Mouse (Mus musculus) CH12.LX (cell line): ENCODE measurements around the gene Olfr709-ps1. TPM values are rescaled to one million over a fixed set of nuclear protein-coding genes. Genes with fewer than 3 reads are reported as not detected.
"Not testable (repeated sequence)": the region's sequence is repeated elsewhere in the genome, so short reads cannot be mapped to it uniquely, and the experiment has no call there.

Source experiments
- DNase-seq: peaks from one replicate; pipeline ENCODE4 v3.0.0-alpha.2; 2013; ENCODE audit errors: extremely low read depth
- H3K27ac ChIP-seq: 2 replicates; pipeline ENCODE4 v1.5.1; 2012; ENCODE audit warnings: low read depth, mild to moderate bottlenecking, control low read depth, moderate library complexity; ENCODE audit not compliant: insufficient read depth
- H3K27me3 ChIP-seq: replicated peaks from 2 replicates; pipeline ENCODE3; 2012; ENCODE audit warnings: inconsistent platforms
- H3K36me3 ChIP-seq, 2 experiments: replicated peaks in 1 of 2; 2 replicates each; pipeline versions ENCODE3 to v1.6.1; 2012; ENCODE audit warnings: inconsistent platforms in 1 of 2, low read length in 1 of 2, mild to moderate bottlenecking in 1 of 2, mixed read lengths in 1 of 2, moderate library complexity in 1 of 2; ENCODE audit not compliant: control insufficient read depth in 1 of 2, insufficient read depth in 1 of 2
- H3K4me1 ChIP-seq, 2 experiments: 2 replicates each; pipeline ENCODE4 v1.6.1; 2012; ENCODE audit warnings: inconsistent platforms in 1 of 2, moderate library complexity in 1 of 2; ENCODE audit not compliant: insufficient read depth in 2 of 2, control insufficient read depth in 1 of 2
- H3K4me2 ChIP-seq: 2 replicates; pipeline ENCODE4 v1.6.1; 2012; ENCODE audit warnings: low read depth, mild to moderate bottlenecking, control low read depth; ENCODE audit not compliant: poor library complexity, insufficient read depth, severe bottlenecking
- H3K4me3 ChIP-seq, 3 experiments: fragments of 150-350 bp in 1 of 3; sonication (generic) in 1 of 3; replicated peaks in 1 of 3; 2 replicates each; pipeline versions ENCODE3 to v1.5.1; 2011 to 2012; ENCODE audit warnings: low read depth in 2 of 3, low read length in 2 of 3, mild to moderate bottlenecking in 2 of 3, moderate library complexity in 2 of 3, control low read depth in 1 of 3, improper control_type of control experiment in 1 of 3, inconsistent platforms in 1 of 3, mixed read lengths in 1 of 3; ENCODE audit not compliant: poor library complexity in 1 of 3
- H3K79me2 ChIP-seq: replicated peaks from 2 replicates; pipeline ENCODE4 v1.6.1; 2012; ENCODE audit warnings: mild to moderate bottlenecking, moderate library complexity; ENCODE audit not compliant: control insufficient read depth, poor library complexity, insufficient read depth, severe bottlenecking; ENCODE audit errors: extremely low read depth
- H3K9ac ChIP-seq: 2 replicates; pipeline ENCODE4 v1.6.1; 2012; ENCODE audit warnings: low read depth, mild to moderate bottlenecking, control low read depth, moderate library complexity; ENCODE audit not compliant: insufficient read depth
- H3K9me3 ChIP-seq: replicated peaks from 2 replicates; pipeline ENCODE3; 2012; ENCODE audit warnings: low read length, inconsistent platforms, mixed read lengths
- CTCF ChIP-seq, 2 experiments: IDR thresholded peaks in 1 of 2; conservative IDR thresholded peaks in 1 of 2; 2 replicates each; pipeline ENCODE4 v1.5.1; 2011 to 2012; ENCODE audit warnings: low read depth in 2 of 2, low read length in 2 of 2, improper control_type of control experiment in 1 of 2, inconsistent platforms in 1 of 2, mild to moderate bottlenecking in 1 of 2, moderate library complexity in 1 of 2
- GABPA ChIP-seq: IDR thresholded peaks from 2 replicates; pipeline ENCODE4 v1.6.1; 2012; ENCODE audit warnings: low read depth, low read length, improper control_type of control experiment, inconsistent platforms; ENCODE audit not compliant: insufficient replicate concordance
- JUN ChIP-seq: IDR thresholded peaks from 2 replicates; pipeline ENCODE4 v1.6.1; 2011; ENCODE audit warnings: low read depth, mild to moderate bottlenecking, low read length, improper control_type of control experiment, moderate library complexity; ENCODE audit not compliant: insufficient read depth
- JUND ChIP-seq: conservative IDR thresholded peaks from 2 replicates; pipeline ENCODE4 v1.6.1; 2011; ENCODE audit warnings: low read depth, low read length, improper control_type of control experiment
- KAT2A ChIP-seq: IDR thresholded peaks from 2 replicates; pipeline ENCODE4 v1.6.1; 2012; ENCODE audit warnings: low read length, improper control_type of control experiment, inconsistent platforms; ENCODE audit not compliant: insufficient replicate concordance
- MAFK ChIP-seq: IDR thresholded peaks from 2 replicates; pipeline ENCODE4 v1.6.1; 2011; ENCODE audit warnings: low read length, improper control_type of control experiment; ENCODE audit not compliant: insufficient replicate concordance
- MAX ChIP-seq: IDR thresholded peaks from 2 replicates; pipeline ENCODE4 v1.6.1; 2011; ENCODE audit warnings: low read length, improper control_type of control experiment
- MEF2A ChIP-seq: IDR thresholded peaks from 2 replicates; pipeline ENCODE4 v1.6.1; 2014; ENCODE audit warnings: low read depth, mild to moderate bottlenecking, inconsistent platforms, low read length, improper control_type of control experiment, borderline replicate concordance
- MYC ChIP-seq: IDR thresholded peaks from 2 replicates; pipeline ENCODE4 v1.6.1; 2011; ENCODE audit warnings: low read depth, mild to moderate bottlenecking, improper control_type of control experiment, low read length
- NRF1 ChIP-seq: IDR thresholded peaks from 2 replicates; pipeline ENCODE4 v1.6.1; 2014; ENCODE audit warnings: low read depth, mild to moderate bottlenecking, inconsistent platforms, low read length, improper control_type of control experiment, moderate library complexity
- POLR2AphosphoS2 ChIP-seq: IDR thresholded peaks from 2 replicates; pipeline ENCODE4 v1.6.1; 2011; ENCODE audit warnings: low read depth, low read length, improper control_type of control experiment
- RAD21 ChIP-seq: IDR thresholded peaks from 2 replicates; pipeline ENCODE4 v1.6.1; 2011; ENCODE audit warnings: low read depth, mild to moderate bottlenecking, low read length, improper control_type of control experiment, moderate library complexity
- SMC3 ChIP-seq: IDR thresholded peaks from 2 replicates; pipeline ENCODE4 v1.6.1; 2011; ENCODE audit warnings: low read depth, low read length, improper control_type of control experiment
- TBP ChIP-seq: conservative IDR thresholded peaks from 2 replicates; pipeline ENCODE4 v1.6.1; 2011; ENCODE audit warnings: low read depth, low read length, improper control_type of control experiment
- ZMIZ1 ChIP-seq: IDR thresholded peaks from 2 replicates; pipeline ENCODE4 v1.6.1; 2012; ENCODE audit warnings: low read depth, mild to moderate bottlenecking, inconsistent platforms, low read length, improper control_type of control experiment
- dilution Hi-C: fragments of 300-500 bp; cut with MboI; formaldehyde crosslinking; loops from 2 replicates; pipeline ENCODE4 v1.14.3; 2020; ENCODE audit warnings: low sequenced_read_pairs; ENCODE audit not compliant: extremely low pct_unique_long_range_greater_than_20kb, extremely low pct_ligation_motif_present
- in situ Hi-C: fragments of 300-500 bp; cut with MboI; formaldehyde crosslinking; loops from 3 replicates; pipeline ENCODE4 v1.14.3; 2019; ENCODE audit warnings: low sequenced_read_pairs, low pct_ligation_motif_present, low pct_unique_long_range_greater_than_20kb, mixed read lengths
- polyA plus RNA-seq: library from polyadenylated mRNA; unstranded; fragments of >175 nt; gene quantifications from 2 replicates; pipeline ENCODE4 v1.2.1, GENCODE M21; 2012; ENCODE audit warnings: low read depth; ENCODE audit not compliant: insufficient read length
- total RNA-seq, 2 experiments: library from RNA; depleted of rRNA; stranded (reverse); fragments of 300-350 nt in 1 of 2; fragments of >200 nt in 1 of 2; gene quantifications; 2 replicates each; pipeline ENCODE4 v1.2.3; 2012 to 2014

Gene Olfr709-ps1
- total RNA-seq (2012; rRNA removed) (not detected in 2 replicates), total RNA-seq (2014; rRNA removed) (not detected in 2 replicates), polyA plus RNA-seq (not detected in 2 replicates)

DNA sequence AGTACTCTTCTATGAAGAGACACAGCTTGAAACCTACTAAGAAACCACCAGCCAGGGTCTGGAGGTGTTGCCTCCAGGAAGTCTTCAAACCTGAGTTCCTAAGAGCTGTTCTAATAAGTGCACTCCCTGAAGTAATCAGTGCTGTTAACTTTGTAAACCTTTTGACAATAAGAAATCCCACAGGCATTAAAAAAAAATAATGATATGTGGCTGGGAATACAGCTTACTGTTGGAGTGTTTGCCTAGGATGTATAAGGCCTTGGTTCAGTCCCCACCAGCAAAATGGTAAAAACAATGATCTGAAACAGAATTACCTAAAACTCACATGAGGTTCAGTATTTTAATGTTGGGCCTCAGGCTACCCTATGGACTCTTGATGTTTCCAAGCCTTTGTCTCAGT, at the start of gene Olfr709-ps1:
TSS of gene Olfr709-ps1 (minus strand) at position 101 of the 400 bp plus-strand sequence.
- dilution Hi-C loops = no loop called here

GRCm38 (mm10) chr7:106975353-106975752, 43.3 kb upstream of the Olfr709-ps1 start, which contains the start of gene Olfr711:
TSS of gene Olfr711 (minus strand) at chr7:106975453.
- DNase-seq = no peak
- H3K27ac ChIP-seq = no peak within 1 kb of the TSS
- TF ChIP-seq MEF2A = no peak
- no peak for TF ChIP-seq JUN
- no peak for TF ChIP-seq MAX
- TF ChIP-seq MAFK = no peak
- no peak for TF ChIP-seq TBP
- no peak for TF ChIP-seq NRF1
- TF ChIP-seq KAT2A = no peak
- TF ChIP-seq SMC3 = no peak
- no peak for TF ChIP-seq POLR2AphosphoS2
- TF ChIP-seq GABPA = no peak
- no peaks in the 10 kb centered on the region for H3K4me1 ChIP-seq
- no peaks in the 10 kb centered on the region for H3K27me3 ChIP-seq
- H3K9me3 ChIP-seq = no peaks in the 10 kb centered on the region
- no peak within 1 kb of the TSS for H3K4me2 ChIP-seq
- H3K36me3 ChIP-seq = no peaks in the 10 kb centered on the region
- no peaks in the 10 kb centered on the region for H3K79me2 ChIP-seq
- dilution Hi-C loops = no loop called here
- in situ Hi-C loops = no loop called here
- H3K9ac ChIP-seq = no peak within 1 kb of the TSS
- no peak within 1 kb of the TSS for H3K4me3 ChIP-seq

More for the DNA sequence above, at the start of gene Olfr709-ps1:
- Histone ChIP-seq H3K4me1 (no peaks in the 10 kb centered on the region), H3K9me3 (no peaks in the 10 kb centered on the region), H3K27ac (no peak within 1 kb of the TSS), H3K4me2 (no peak within 1 kb of the TSS), H3K9ac (no peak within 1 kb of the TSS), H3K36me3 (no peaks in the 10 kb centered on the region), H3K4me3 (no peak within 1 kb of the TSS), H3K79me2 (no peaks in the 10 kb centered on the region), H3K27me3 (no peaks in the 10 kb centered on the region)
- no peak for TF ChIP-seq ZMIZ1
- TF ChIP-seq JUND = no peak
- no peak for DNase-seq
- in situ Hi-C loops = no loop called here

DNA sequence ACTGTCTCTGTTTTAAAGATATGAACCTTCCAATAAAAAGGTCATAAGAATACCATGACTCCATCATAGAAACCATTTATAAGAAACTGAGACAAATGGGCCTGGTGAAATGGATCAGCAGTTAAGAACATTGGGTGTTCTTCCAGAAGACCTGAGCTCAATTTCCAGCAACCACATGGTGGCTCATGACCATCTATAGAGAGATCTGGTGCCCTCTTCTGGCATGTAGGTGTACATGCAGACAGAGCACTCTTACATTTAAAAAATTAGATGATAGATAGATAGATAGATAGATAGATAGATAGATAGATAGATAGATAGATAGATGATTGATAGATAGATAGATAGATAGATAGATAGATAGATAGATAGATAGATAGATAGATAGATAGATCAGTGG, 35.5 kb upstream of the Olfr709-ps1 start:
- H3K27me3 ChIP-seq, H3K36me3 ChIP-seq, H3K27ac ChIP-seq, H3K4me1 ChIP-seq, dilution Hi-C loops, H3K9me3 ChIP-seq, in situ Hi-C loops, H3K4me3 ChIP-seq, H3K79me2 ChIP-seq, H3K4me2 ChIP-seq, H3K9ac ChIP-seq: not testable (repeated sequence)
- TF ChIP-seq RAD21 = peak; percentile 44
- peak; percentile 75 for TF ChIP-seq MYC
- peak in 1 of 2 experiments; percentile 74; a peak in 2 of 4 replicates for TF ChIP-seq CTCF (conservative IDR thresholded peaks at IDR 0.05 in 1 of 2, IDR thresholded peaks at IDR 0.05 in 1 of 2; ENCODE audit: low read depth in 2 of 2, low read length in 2 of 2)
- peak; percentile 55 for TF ChIP-seq SMC3
- DNase-seq = peak; percentile 43
